Mouse (Mus musculus): ENCODE data around the gene Tpst1.

- no peak for TF ChIP-seq GATA1 (IDR thresholded peaks at IDR 0.05; ENCODE audit: borderline replicate concordance, low read length)
- TF ChIP-seq CTCF (IDR thresholded peaks at IDR 0.05; ENCODE audit: low read depth, low read length), result no peak
- no peak for TF ChIP-seq TAL1 (conservative IDR thresholded peaks at IDR 0.05; ENCODE audit: low read depth, low read length)
- no peak for TF ChIP-seq GATA2 (IDR thresholded peaks at IDR 0.05; ENCODE audit: borderline replicate concordance, low read depth, low read length)
Measured at GRCm38 (mm10) chr5:130060329-130060665, 12.8 kb upstream of the Tpst1 start.

Measured in G1E (cell line).